Mouse (Mus musculus) midbrain, embryonic 13.5 days (tissue): ENCODE measurements around the gene Gpr62. TPM values are rescaled to one million over a fixed set of nuclear protein-coding genes. Genes with fewer than 3 reads are reported as not detected.

Experiments used
- ATAC-seq: fragments of 200-750 bp; cut with Nextera tagmentation; 2 replicates; pipeline ENCODE4 v1.8.0; 2017; ENCODE audit warnings: mild to moderate bottlenecking, moderate TSS enrichment, moderate library complexity
- H3K27ac ChIP-seq: fragments of 300-500 bp; sonication (generic); 2 replicates; pipeline ENCODE4 v1.5.1; 2015; ENCODE audit warnings: inconsistent platforms, mild to moderate bottlenecking, moderate library complexity
- H3K27me3 ChIP-seq: fragments of 300-500 bp; sonication (generic); 2 replicates; pipeline ENCODE4 v1.6.1; 2015; ENCODE audit warnings: mild to moderate bottlenecking, inconsistent platforms
- H3K36me3 ChIP-seq: fragments of 300-500 bp; sonication (generic); 2 replicates; pipeline ENCODE4 v1.6.1; 2015; ENCODE audit warnings: mild to moderate bottlenecking, inconsistent platforms
- H3K4me1 ChIP-seq: fragments of 300-500 bp; sonication (generic); replicated peaks from 2 replicates; pipeline ENCODE4 v1.6.1; 2015; ENCODE audit warnings: inconsistent platforms
- H3K4me2 ChIP-seq: fragments of 300-500 bp; sonication (generic); replicated peaks from 2 replicates; pipeline ENCODE4 v1.6.1; 2015; ENCODE audit warnings: moderate library complexity, mild to moderate bottlenecking, inconsistent platforms
- H3K4me3 ChIP-seq: fragments of 300-500 bp; sonication (generic); replicated peaks from 2 replicates; pipeline ENCODE4 v1.5.1; 2015; ENCODE audit warnings: mild to moderate bottlenecking, inconsistent platforms
- H3K9ac ChIP-seq: fragments of 300-500 bp; sonication (generic); replicated peaks from 2 replicates; pipeline ENCODE4 v1.6.1; 2015; ENCODE audit warnings: mild to moderate bottlenecking, inconsistent platforms
- H3K9me3 ChIP-seq: fragments of 300-500 bp; sonication (generic); 2 replicates; pipeline ENCODE4 v1.6.1; 2016; ENCODE audit warnings: mild to moderate bottlenecking, inconsistent platforms
- WGBS: fragments of 180-500 bp; shearing (Covaris S2); methylation state at CpG from one replicate; pipeline ENCODE4 v1.1.7; 2015; 5-methylcytosine and 5-hydroxymethylcytosine counted together
- polyA plus RNA-seq: library from polyadenylated mRNA; unstranded; fragments of >200 nt; fragmentation: Nextera tagmentation; extraction: Ambion mirVana; gene quantifications from 2 replicates; pipeline ENCODE4 v1.2.1, GENCODE M21; 2015

Gene Gpr62
- polyA plus RNA-seq, 1 experiment from 2014 or later: 0.63 TPM

DNA sequence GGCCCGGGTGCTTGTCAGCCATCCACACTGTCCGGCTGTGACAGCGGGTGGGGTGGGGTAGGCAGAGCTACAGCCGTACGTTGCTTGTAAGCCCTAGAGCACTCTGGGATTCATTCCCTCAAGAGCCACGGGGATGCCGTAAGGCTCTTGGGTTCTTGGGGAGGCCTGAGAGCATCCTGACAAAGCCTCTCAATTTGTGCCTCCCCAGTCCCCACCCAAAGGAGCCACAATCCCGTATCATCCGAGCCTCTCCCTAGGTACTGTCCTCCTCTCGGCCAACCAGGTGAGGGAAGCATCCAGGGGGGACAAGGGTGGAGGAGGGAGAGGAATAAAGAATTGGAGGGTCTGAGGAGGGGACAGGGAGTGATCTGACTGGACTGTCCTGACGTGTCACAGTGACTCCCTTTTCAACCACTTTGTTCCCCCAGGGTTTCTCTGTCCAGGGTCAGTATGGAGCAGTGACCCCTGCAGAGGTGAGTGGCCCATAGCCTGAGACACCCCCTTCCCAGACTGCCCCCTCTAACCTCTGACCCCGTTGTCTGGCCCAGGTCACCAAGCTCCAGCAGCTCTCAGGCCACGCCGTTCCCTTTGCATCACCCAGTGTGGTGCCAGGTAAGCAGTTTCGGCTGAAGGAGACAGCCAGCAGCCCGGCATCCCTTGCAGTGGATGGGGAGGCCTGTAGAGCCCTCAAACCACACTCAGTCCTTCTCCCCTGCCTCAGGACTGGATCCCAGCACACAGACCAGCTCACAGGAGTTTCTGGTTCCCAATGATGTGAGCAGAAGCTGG, 3.9 kb downstream of the Gpr62 start:
- no peak overlapping the region for H3K27ac ChIP-seq
- H3K9me3 ChIP-seq: no peaks in the 10 kb centered on the region
- peaks cover 72% of the 10 kb centered on the region for H3K4me1 ChIP-seq
- H3K4me3 ChIP-seq: no peak overlapping the region
- H3K4me2 ChIP-seq: no peak overlapping the region
- peaks cover 4% of the 10 kb centered on the region; the same call in 1 of the 2 replicates for H3K27me3 ChIP-seq
- peaks cover 49% of the 10 kb centered on the region for H3K36me3 ChIP-seq
- no peak overlapping the region for H3K9ac ChIP-seq
- no peak for ATAC-seq
- 83% methylated on average over 16 of the region's 16 CpGs for WGBS

DNA sequence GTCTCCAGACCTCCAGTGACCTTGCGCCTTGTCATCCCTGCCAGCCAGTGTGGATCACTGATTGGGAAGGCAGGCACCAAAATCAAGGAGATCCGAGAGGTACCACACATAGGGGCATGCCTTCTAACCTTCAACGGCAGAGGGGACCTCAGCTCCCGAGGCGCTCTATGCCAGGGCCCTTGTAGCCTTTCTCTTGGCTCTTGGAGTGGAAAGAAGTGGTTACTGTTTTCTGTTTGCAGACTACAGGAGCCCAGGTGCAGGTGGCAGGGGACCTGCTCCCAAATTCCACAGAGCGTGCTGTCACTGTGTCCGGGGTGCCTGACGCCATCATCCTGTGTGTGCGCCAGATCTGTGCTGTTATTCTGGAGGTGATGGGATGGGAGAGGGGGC, 4.7 kb downstream of the Gpr62 start:
- H3K9me3 ChIP-seq: no peaks in the 10 kb centered on the region
- WGBS: 93% methylated on average over 9 of the region's 9 CpGs

DNA sequence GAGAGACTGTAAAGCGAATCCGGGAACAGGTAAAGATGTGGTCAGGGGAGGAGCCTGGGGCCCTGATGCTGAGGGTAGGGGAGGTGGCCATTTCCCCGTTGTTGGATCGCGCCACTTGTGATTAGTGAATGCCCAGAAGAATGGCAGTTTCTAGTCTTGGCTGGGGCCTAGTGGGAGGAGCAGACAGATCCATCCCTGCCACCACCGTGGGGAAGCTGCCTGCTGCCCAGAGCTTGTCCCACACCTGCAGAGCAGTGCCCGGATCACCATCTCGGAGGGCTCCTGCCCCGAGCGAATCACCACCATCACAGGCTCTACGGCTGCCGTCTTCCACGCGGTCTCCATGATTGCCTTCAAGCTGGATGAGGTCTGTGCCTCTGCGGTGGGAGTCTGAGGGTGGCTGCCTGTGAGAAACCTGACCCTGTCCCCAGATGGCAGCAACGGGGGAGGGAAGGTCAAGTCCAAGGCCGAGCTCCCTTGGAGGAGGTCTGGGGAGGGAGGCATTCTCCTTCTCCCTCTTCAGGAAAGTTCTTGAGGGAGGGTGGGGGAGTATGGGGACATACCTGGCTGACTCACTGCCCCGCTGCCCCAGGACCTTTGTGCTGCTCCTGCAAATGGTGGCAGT, 5.2 kb downstream of the Gpr62 start:
- Histone ChIP-seq H3K36me3 (peaks cover 49% of the 10 kb centered on the region), H3K9ac (no peak overlapping the region; the same call in 1 of the 2 replicates), H3K4me3 (no peak overlapping the region), H3K27me3 (peaks cover 4% of the 10 kb centered on the region; the same call in 1 of the 2 replicates), H3K9me3 (no peaks in the 10 kb centered on the region), H3K4me2 (no peak overlapping the region), H3K27ac (no peak overlapping the region), H3K4me1 (peaks cover 79% of the 10 kb centered on the region)
- WGBS: 81% methylated on average over 18 of the region's 18 CpGs
- no peak for ATAC-seq

More for the DNA sequence above, 4.7 kb downstream of the Gpr62 start:
- no peak for ATAC-seq
- Histone ChIP-seq H3K36me3 (peaks cover 49% of the 10 kb centered on the region), H3K27me3 (peaks cover 4% of the 10 kb centered on the region; the same call in 1 of the 2 replicates), H3K9ac (no peak overlapping the region), H3K27ac (no peak overlapping the region), H3K4me2 (no peak overlapping the region), H3K4me1 (peaks cover 79% of the 10 kb centered on the region), H3K4me3 (no peak overlapping the region)

DNA sequence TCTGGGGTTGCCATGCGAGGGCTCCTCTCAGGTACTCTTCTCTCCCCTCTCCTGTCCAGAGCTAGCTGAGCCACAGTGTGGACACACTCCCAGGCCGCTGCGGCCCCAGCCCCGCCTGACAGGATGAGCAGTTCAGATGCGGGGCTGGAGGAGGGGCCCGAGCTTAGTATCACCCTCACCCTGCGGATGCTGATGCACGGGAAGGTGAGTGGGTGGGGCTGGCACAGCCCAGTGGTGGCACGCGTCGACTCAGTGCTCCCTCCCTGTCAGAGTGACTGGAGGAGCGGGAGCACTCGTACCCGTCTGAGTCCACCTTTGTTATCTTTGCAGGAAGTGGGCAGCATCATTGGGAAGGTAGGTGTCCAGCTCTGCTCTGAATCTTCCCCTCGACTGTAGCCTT, 5.8 kb downstream of the Gpr62 start:
- peak overlapping the region; percentile 46 for H3K9ac ChIP-seq
- WGBS: 84% methylated on average over 15 of the region's 15 CpGs

DNA sequence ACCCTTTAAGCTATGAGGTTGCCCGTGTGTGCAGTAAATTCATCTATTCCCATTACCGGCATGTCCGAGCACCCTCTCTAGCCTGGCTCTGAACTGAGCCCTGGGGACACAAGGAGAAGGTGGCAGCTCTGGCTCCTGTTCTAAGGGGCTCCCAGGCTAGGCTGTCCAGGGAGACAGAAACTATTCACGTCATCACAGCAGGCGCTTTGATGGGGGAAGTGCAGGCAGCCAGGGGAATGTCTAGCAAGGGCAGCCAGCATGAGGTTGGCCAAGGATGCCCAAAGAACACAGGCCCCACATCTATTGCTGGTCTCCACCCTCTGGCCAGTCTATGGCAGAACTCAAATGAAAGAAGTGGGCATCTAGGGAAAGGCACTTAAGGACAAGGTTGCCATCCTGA, 7.8 kb downstream of the Gpr62 start:
- ATAC-seq: no peak
- Histone ChIP-seq H3K36me3 (peaks cover 30% of the 10 kb centered on the region), H3K27ac (peak overlapping the region; percentile 97), H3K9me3 (no peaks in the 10 kb centered on the region), H3K9ac (peak overlapping the region; percentile 96), H3K4me1 (peaks cover 69% of the 10 kb centered on the region), H3K4me2 (peak overlapping the region; percentile 98), H3K27me3 (no peaks in the 10 kb centered on the region), H3K4me3 (peak overlapping the region; percentile 86)
- WGBS: 61% methylated on average over 5 of the region's 5 CpGs

More for the DNA sequence above, 5.8 kb downstream of the Gpr62 start:
- H3K27me3 ChIP-seq: peaks cover 4% of the 10 kb centered on the region; the same call in 1 of the 2 replicates
- no peak for ATAC-seq
- H3K9me3 ChIP-seq: no peaks in the 10 kb centered on the region
- no peak overlapping the region for H3K4me2 ChIP-seq
- no peak overlapping the region for H3K4me3 ChIP-seq
- peak overlapping the region; percentile 3; the same call in 1 of the 2 replicates for H3K27ac ChIP-seq
- H3K36me3 ChIP-seq: peaks cover 49% of the 10 kb centered on the region
- peaks cover 79% of the 10 kb centered on the region for H3K4me1 ChIP-seq

DNA sequence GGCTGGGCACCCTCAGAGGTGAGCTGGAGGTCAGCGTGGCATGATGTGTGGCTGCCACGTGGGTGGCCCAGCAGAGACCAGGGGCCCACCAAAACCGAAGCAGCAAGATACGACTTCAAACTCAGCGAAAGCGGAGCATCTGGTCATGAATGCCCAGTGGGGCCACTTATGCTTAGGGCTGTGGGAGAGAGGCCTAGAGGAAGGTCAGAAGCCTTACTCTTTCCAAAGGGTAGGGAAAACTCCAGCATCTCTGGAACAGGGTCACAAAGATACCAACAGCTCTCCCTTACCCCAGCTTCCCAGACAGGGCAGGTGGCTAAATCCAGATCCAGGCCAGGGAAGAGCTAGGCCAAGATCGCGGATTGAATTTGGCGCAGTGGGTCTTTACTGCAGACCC, 8.6 kb downstream of the Gpr62 start:
- H3K9ac ChIP-seq: peak overlapping the region; percentile 96
- 37% methylated on average over 9 of the region's 9 CpGs for WGBS
- H3K36me3 ChIP-seq: peaks cover 25% of the 10 kb centered on the region
- peak overlapping the region; percentile 98 for H3K4me2 ChIP-seq
- no peaks in the 10 kb centered on the region for H3K9me3 ChIP-seq
- peak overlapping the region; percentile 86 for H3K4me3 ChIP-seq
- no peaks in the 10 kb centered on the region for H3K27me3 ChIP-seq
- peaks cover 74% of the 10 kb centered on the region for H3K4me1 ChIP-seq
- ATAC-seq: no peak
- peak overlapping the region; percentile 97 for H3K27ac ChIP-seq

DNA sequence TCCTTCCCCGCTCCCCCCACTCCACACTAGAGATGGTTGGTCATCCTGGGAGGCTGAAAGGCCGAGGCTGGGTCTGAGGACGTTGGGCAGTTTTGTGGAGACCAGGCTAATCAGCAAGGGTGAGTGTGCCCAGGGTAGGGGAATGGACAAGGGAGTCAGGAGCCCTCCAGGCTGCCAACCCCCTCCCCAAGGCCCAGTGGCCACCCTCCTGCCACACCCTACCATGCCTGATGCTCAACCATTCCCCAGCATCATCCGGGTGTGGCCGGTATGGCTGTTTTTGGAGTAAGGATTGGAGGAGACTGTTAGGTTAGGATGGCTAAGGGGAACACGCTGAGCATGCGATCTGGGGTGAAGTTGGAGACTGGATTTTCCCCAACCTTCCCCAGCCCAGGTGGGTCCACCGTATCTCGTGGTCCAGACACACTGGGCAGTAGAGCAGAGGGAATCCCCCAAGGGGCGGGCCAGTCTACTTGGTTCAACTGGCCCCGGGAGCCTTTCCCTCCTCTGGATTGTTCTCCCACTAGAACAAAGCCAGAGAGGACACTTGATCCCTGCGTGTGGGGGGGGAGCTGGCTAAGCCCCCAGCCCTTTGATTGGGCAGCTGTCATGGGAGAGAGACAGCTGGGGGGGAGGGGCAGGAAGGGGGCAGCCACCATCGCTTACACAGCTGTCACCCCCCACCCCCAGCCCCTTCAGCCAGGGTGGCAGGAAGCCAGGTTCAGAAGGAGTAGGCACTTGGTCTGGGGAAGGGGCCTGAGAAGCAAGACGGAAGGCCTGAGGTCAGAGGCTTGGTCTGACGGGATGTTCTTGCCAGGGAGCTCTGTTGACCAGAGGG, 9.2 kb downstream of the Gpr62 start:
- H3K27me3 ChIP-seq: no peaks in the 10 kb centered on the region
- peaks cover 19% of the 10 kb centered on the region for H3K36me3 ChIP-seq
- 21% methylated on average over 15 of the region's 15 CpGs for WGBS
- peak overlapping the region; percentile 96 for H3K9ac ChIP-seq
- peaks cover 78% of the 10 kb centered on the region for H3K4me1 ChIP-seq
- 0 out of 2 replicates have a peak, but pooled peaks have one; percentile 5 for ATAC-seq
- peak overlapping the region; percentile 97 for H3K27ac ChIP-seq
- peak overlapping the region; percentile 98 for H3K4me2 ChIP-seq
- peak overlapping the region; percentile 86 for H3K4me3 ChIP-seq
- no peaks in the 10 kb centered on the region for H3K9me3 ChIP-seq

DNA sequence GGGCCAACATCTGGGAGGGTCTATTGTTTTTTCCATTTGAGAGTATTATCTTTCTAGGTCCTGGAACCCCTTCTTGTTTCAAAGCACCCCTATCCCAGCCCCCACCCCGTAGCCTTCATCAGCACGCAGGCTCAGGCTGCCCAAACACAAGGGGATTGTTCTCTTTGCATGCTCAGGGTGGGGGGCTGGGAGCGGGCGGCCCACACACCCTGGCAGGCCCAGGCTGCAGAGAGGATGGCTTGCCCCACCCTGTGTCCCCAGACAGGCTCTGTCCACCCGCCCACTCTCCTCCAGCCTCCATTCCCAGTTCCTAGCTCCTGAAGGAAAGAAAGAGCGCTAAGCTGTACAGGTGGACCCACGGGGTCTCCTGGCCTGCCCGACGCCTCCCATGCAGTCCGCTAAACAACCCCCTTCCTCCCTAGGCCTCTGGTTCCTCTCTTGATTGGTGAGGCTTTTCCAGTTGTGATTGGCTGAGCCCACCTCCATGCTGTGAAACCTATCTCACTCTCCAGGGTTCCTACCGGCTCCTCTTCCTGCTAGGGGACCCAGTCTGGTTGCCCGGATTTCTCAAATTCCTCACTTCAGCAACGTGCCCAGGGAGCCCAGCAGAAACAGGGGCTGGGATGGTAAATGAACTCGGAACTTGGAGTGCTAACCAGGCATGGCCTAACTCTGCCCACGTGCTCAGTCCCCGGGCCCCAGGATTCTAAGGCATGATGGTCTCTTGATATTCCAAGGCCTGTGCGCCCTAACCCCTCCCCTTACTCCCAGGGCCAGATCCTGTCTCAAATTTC, 10.7 kb downstream of the Gpr62 start:
- H3K4me3 ChIP-seq: peak overlapping the region; percentile 86
- no peaks in the 10 kb centered on the region for H3K27me3 ChIP-seq
- H3K27ac ChIP-seq: peak overlapping the region; percentile 97
- H3K9ac ChIP-seq: peak overlapping the region; percentile 96
- H3K4me1 ChIP-seq: peaks cover 85% of the 10 kb centered on the region
- WGBS: under 1% methylated on average over 17 of the region's 17 CpGs
- peak; percentile 19 for ATAC-seq
- peak overlapping the region; percentile 98 for H3K4me2 ChIP-seq
- no peaks in the 10 kb centered on the region for H3K9me3 ChIP-seq
- peaks cover 4% of the 10 kb centered on the region for H3K36me3 ChIP-seq

DNA sequence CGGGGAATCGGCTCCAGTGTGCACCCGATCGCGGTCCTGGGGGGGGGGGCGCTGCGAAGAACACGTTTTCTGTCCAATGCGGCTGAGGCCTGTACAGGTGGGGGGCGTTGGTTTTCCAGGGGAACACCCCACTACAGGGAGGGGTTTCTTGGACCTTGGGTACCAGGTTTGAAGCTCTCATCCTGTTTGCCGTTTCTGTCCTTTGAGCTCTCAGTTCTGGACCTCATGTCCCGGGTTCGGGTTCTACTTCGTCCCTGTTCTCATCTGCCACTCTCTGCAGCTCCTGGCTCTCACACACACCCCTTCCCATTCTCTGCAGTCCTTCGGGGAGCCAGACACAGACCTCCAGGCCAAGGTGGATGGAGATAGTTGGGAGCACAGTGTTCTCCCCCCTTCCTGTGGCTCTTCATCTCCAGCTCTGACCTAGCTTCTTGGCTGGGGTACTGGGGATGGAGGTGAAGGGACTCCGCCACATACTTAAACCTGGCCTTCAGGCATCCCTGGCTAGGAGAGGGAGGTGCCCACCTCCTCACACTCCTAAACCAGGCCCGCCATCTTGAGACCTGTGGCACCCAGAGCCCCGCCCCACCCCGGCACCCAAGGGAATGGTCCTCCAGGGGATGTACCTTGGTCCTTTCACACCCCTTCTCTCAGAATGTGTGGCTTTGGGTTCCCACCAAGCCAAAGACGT, 11.5 kb downstream of the Gpr62 start:
- H3K4me1 ChIP-seq: peaks cover 76% of the 10 kb centered on the region
- under 1% methylated on average over 13 of the region's 20 CpGs for WGBS
- H3K4me2 ChIP-seq: peak overlapping the region; percentile 98
- peak overlapping the region; percentile 97 for H3K27ac ChIP-seq
- peak overlapping the region; percentile 96 for H3K9ac ChIP-seq
- H3K27me3 ChIP-seq: peaks cover 4% of the 10 kb centered on the region; the same call in 1 of the 2 replicates
- no peaks in the 10 kb centered on the region for H3K9me3 ChIP-seq
- H3K36me3 ChIP-seq: no peaks in the 10 kb centered on the region
- peak overlapping the region; percentile 86 for H3K4me3 ChIP-seq
- peak; percentile 3; the same call in 1 of the 2 replicates for ATAC-seq

DNA sequence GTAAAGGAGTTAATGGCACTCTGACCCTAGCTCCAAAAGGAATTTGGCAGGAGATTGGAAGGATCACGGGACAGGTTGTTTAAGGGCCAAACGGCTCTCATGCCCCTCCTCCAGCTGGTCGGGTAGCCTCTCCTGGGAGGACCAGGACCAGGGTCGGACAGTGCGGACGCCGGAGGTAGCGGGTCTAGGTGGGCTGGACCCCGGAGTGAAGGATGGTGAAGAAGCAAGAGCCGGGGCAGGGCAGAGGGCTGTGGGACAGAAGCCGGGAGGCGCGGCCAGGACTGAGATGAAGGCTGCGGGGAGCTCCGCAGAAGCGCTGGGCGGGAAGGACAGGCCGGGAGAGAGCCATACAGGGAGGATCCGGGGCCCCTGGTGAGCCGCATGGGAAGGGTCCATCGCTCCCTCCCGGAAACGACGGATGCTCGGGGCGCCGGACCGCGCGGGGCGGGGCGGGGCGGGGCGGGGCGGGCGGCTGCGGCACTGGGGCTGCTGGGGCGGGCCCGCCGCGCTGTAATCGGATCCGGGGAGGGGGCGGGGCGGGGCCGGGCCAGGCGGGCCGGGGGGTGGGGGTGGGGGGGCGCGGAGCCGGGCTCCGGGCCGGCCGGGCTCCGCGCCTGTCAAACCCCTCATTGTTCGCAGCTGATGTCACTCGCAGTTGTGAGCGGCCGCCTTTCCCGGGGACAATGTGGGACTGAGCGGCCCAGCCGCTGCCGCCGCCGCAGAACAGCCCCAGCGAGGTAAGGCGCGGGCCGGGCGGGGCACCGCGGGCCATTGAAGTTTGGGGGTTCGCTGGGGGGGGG, 12.3 kb downstream of the Gpr62 start, which contains the start of gene Pcbp4:
Gene Pcbp4, plus strand, starts transcription at position 21 of the 800 bp plus-strand sequence.
- Histone ChIP-seq H3K4me2 (peak within 1 kb of the TSS; percentile 98), H3K4me1 (peaks cover 76% of the 10 kb centered on the region), H3K9me3 (no peaks in the 10 kb centered on the region), H3K9ac (peak within 1 kb of the TSS; percentile 96), H3K27ac (peak within 1 kb of the TSS; percentile 97), H3K36me3 (no peaks in the 10 kb centered on the region), H3K27me3 (peaks cover 4% of the 10 kb centered on the region; the same call in 1 of the 2 replicates), H3K4me3 (peak within 1 kb of the TSS; percentile 86)
- peak; percentile 76 for ATAC-seq
- 0% methylated on average over 47 of the region's 74 CpGs for WGBS
